Mouse (Mus musculus) spleen, adult 12 weeks (tissue): ENCODE measurements around the gene Acly.

Source experiments
- DNase-seq: peaks from one replicate; pipeline ENCODE4 v3.0.0; 2022; ENCODE audit warnings: low spot score

Acly gene

DNA sequence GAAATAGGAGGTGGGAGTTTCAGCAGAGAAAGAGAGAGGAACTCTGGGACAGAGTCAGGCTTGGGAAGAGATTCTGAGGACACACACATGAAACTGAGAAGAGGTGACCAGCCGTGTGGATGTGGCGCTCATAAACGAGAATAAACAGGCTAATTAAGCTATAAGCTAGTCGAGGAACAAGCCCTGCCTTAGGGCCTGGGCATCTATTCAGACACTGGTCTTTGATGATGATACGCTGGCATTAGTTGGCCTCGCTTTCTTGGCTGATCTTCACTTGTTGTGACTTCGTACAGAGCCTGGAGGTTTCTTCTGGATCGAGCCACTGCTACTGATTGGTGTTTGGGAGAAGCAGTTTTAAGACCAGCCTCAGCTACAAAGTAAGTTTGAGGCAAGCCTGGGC lies 21.8 kb downstream of the Acly start:
- no peak for DNase-seq

DNA sequence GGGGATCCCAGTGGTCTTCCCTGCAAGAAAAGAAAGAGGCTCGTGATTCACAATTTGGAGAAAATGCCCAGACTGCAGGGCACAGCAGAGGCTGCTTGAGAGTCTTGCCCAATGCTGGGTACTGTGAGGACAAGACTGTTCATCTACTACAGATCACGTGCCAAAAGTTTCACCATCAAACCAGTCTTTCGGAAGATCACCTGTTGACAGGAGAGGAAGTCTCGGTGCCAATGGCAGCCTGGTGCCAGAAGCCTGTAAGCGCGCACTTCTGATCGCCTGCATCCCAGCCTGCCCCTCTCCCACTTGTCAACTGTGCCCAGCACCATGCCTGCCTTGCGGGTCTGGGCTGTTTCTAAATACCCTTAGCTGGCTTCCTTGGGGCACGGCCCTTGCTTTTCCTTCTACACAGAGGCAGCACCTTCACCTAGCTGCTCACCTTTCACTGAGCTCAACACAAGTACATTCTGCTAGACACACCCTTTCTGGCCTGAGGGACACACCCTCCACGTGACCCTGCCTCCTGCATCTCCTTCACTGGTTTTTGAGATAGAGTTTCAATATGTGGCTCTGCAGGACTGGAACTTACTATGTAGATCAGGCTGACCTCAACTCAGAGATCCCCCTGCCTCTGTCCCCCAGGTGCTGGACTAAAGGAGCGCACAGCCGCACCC lies 22.7 kb downstream of the Acly start:
- DNase-seq: no peak

DNA sequence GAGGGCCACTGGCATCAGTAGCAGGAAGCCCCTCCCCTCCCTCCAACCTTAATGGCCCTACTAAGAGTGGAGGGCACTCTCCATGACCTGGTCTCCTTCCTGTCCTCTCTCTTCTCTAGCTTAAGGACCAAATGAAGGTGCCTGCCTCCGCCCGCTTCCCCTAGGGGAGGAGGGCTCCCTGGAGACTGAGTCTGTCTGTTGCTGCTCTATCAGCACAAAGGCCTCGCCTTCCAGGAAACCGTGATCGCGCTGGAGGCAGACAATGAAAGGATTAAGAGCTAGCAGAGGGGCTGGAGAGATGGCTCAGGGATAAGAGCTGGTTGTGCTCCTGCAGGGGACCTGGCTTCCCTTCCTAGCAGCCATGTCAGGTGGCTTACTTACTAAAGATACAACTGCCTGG lies 26.5 kb downstream of the Acly start:
- DNase-seq: no peak

DNA sequence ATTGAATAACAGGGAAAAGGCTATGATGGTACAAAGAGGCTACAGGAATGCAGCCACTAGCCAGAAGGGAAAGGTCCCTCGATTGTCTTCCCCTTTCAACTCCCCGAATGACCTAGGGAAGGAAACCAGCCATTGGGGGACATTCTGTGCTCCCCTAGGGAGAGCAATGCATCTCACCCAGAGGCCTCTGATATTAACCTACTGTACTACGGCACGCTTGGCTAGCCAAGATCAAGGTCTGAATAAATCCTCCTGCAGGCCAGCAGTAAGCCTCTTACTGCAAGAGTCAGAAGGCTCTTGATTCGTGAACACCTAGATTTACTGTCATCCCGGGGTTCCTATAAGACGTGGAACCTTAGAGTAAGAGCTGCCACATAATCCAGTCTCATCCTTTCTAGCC lies 27.1 kb downstream of the Acly start:
- no peak for DNase-seq

- no peak for DNase-seq
These were observed 27.6 kb downstream of the Acly start for GRCm38 (mm10) chr11:100500241-100500640.

- DNase-seq: no peak
These were observed 34.0 kb downstream of the Acly start for GRCm38 (mm10) chr11:100493771-100494170.

DNA sequence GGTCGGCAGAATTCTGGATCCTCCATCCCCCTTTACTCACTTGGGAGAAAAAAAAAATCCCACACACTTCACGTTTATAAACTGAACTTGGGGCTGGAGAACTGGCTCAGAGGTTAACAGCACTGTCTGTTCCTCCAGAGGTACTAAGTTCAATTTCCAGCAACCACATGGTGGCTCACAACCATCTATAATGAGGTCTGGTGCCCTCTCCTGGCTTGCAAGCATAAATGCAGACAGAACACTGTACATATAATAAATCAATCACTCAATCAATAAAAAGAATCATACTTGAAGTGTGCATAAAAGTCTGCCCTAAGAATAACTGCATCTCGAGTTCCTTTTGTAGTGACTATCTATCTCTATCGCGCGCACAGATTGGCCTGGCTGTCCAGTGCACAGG lies 36.8 kb downstream of the Acly start:
- no peak for DNase-seq

DNA sequence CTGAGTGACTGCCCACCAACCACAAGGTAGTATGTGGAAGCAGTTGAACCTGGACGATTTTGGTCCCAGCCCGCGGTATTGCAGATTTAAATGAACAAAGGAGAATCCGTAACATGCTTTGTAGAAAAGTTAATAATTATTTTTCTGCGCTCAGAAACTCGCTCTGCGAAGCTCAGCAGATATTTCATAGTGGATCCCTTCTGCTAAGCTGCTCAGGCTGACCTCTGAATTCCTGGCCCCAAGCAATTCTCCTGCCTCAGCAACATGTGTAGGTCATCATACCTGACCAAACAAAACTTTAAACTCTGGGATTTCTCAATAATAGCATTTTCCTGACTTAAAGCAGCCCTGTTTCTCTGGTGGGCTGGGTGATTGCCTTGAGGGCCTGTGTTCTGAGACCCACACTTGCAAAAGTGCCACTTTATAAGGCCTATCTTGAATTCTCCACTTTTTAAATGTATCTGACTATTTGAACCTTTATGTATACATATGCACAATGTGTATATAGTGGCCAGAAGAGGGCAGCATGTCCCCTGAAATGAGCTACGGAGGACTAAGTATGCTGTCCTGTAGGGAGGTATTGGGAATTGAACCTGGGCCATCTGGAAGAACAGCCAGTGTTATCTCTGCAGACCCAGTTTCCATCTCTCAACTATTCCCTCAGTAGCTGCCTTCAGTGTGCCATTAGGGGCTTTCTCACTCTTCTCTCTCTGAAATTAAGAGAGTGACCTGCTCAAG lies 41.8 kb downstream of the Acly start:
- no peak for DNase-seq

- no peak for DNase-seq
These were observed 43.3 kb downstream of the Acly start for GRCm38 (mm10) chr11:100484461-100484860.

DNA sequence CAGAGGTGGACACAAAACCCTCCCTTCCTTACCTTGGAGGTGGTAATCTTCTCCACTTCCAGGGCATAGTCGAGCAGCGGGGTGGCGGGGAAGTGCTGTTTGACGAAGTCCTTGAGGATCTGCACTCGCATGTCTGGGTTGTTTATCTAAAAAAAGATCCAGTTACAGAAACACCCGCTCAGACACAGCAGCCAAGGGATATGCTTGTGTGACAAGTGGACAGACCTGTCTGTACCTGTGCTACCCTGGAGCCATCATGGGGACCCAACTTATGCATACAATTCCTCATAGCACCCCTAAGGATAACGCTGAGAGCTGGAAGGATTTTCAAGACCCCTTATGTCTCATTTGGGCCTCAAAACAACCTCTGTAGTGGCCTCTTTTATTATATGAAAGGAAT lies 48.6 kb downstream of the Acly start:
- DNase-seq: no peak

GRCm38 (mm10) chr11:100476281-100476680 lies 51.5 kb downstream of the Acly start:
- no peak for DNase-seq

DNA sequence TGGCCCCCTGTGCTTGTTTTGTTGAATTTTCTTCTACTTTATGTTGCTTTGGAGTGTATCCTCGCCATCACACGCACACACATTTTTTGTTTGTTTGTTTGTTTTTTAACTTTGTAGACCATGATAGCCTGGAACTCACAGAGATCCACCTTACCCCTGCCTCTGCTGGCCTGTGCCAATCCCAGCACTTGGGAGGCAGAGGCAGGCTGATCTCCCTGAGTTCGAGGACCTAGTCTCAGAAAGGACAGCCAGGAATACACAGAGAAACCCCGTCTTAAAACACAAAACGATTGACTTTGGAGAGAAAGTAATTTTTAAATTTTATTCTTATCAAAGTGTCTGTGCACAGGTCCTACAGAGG lies 54.9 kb downstream of the Acly start:
- no peak for DNase-seq

- peak; percentile 88 for DNase-seq
These were observed 55.4 kb downstream of the Acly start, which contains the start of gene Klhl11 for GRCm38 (mm10) chr11:100472197-100472934. Gene Klhl11 (minus strand): TSS chr11:100472741.

- DNase-seq: no peak
These were observed 56.2 kb downstream of the Acly start for GRCm38 (mm10) chr11:100471352-100472196.

DNA sequence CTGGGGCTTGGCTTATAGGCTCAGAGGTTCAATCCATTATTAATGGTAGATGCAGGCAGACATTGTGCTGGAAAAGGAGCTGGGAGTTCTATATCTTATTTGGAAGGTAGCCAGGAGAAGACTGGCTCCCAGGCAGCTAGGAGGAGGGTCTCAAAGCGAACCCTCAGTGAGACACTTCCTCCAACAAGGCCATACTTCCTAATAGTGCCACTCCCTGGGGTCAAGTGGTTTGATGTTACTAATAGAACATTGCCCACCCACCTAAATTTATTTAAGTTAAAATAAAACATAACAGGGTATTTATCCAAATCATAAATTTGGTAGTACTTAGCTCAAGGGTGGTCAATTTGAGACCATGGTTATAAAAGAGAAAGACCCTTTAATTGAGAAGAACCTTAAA lies 62.0 kb downstream of the Acly start:
- no peak for DNase-seq

DNA sequence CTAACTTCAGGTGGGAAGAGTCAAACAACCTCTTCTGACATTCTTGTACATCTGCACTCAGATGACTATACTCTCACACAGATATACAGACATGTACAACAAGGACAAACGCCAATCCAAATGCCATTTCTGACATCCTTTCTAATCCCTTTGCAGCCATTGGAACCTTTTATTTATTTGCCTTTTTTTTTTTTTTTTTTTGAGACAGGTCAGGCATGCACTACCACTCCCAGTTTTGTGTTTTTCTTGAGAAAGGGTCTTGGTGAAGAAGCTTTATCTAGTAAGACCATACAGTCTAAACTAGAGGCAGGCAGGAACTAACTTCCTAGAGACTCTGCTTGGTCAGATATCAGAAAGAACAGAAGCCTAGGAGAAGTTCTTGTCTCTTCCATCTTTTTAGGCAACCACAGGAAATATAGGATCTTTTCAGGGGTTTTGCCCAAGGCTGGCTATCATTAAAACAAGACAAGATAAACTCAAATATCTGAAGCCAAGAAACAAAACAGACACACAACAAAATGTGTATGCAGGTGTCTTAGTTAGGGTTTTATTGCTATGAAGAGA lies 62.5 kb downstream of the Acly start:
- no peak for DNase-seq

DNA sequence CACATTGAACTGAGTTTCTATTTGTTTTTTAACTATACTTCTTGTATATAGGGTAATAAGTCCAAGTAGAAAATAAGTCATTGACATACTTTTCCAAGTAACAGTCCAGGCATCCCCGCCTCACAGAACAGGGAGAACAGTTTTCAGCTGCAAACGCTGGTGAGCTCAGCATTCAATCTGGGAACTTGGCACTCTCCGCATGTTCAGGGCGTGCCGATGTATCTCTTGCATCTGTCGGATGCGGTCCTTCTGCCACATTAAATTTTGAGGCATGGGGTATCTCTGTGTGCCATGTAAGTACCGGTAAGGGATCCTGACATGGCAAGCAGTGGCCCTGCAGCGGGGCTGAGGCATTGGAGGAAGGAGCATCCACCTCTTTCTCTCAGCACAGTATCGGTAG lies 65.1 kb downstream of the Acly start:
- no peak for DNase-seq

- DNase-seq: no peak
These were observed 70.1 kb downstream of the Acly start for GRCm38 (mm10) chr11:100457711-100458110.

- DNase-seq: no peak
These were observed 70.6 kb downstream of the Acly start for GRCm38 (mm10) chr11:100457247-100457646.

DNA sequence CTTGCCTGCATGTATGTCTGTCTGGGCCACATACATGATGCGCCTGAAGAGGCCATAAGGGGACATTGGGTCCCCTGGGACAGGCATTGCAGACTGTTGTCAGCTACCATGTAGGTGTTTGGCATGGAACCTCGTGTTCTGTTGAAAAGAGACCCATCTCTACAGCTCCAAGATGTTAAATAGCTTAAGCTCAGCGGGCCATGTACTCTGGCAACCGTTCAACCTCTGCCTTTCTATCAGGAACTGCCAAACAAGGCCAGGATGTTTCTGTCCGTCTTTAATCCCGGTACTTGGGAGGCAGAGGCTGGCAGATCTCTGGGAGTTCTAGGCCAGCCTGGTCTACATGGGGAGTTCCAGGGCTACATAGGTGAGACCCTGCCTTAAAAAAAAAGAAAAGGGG lies 85.2 kb downstream of the Acly start:
- DNase-seq: no peak

DNA sequence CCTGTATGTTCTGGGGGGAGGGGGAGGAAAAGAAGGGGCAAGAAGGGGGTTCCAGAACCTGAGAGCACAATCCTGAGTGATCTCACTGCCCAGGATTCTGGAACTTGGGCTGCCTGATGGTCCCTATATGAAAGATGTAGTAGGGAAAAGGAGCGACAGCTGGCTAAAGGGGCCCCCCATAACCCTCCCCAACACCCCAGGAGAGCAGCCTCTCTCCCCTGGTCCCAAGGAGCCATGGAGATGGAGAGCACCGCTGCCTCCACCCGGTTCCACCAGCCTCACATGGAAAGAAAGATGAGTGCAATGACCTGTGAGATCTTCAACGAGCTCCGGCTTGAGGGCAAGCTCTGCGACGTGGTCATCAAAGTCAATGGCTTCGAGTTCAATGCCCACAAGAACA lies 86.0 kb downstream of the Acly start, which contains the start of the genes Nt5c3b and Klhl10:
Gene Nt5c3b, minus strand, starts transcription at position 12 of the 400 bp plus-strand sequence.
Gene Klhl10, plus strand, starts transcription at position 121 of the 400 bp plus-strand sequence.
- DNase-seq: no peak
